Mouse (Mus musculus) heart, embryonic 14.5 days (tissue): Measurements from ENCODE around the gene A530064D06Rik. TPM values are rescaled to one million over a fixed set of nuclear protein-coding genes. Genes with fewer than 3 reads are reported as not detected.

ENCODE experiments used
- ATAC-seq: fragments of 200-750 bp; cut with Nextera tagmentation; 2 replicates; pipeline ENCODE4 v1.8.0; 2017; ENCODE audit warnings: low read depth, moderate TSS enrichment; ENCODE audit not compliant: insufficient number of reproducible peaks, insufficient read depth, low FRiP score
- H3K27ac ChIP-seq, 2 experiments: fragments of 200-500 bp in 1 of 2; fragments of 300-500 bp in 1 of 2; sonication (generic) in 1 of 2; replicated peaks in 1 of 2; 2 replicates each; pipeline ENCODE4 v1.5.1; 2012 to 2014; ENCODE audit warnings: low read depth in 2 of 2, low read length in 2 of 2, control low read depth in 1 of 2, mild to moderate bottlenecking in 1 of 2, mixed read lengths in 1 of 2; ENCODE audit not compliant: control insufficient read depth in 1 of 2, insufficient read depth in 1 of 2
- H3K27me3 ChIP-seq: fragments of 300-500 bp; sonication (generic); 2 replicates; pipeline ENCODE4 v1.6.1; 2014; ENCODE audit warnings: mild to moderate bottlenecking, low read length, control low read depth; ENCODE audit not compliant: control insufficient read depth, insufficient read depth
- H3K36me3 ChIP-seq: fragments of 300-500 bp; sonication (generic); 2 replicates; pipeline ENCODE4 v1.6.1; 2014; ENCODE audit warnings: mild to moderate bottlenecking, control low read depth, low read length, mixed read lengths; ENCODE audit not compliant: control insufficient read depth, insufficient read depth
- H3K4me1 ChIP-seq, 2 experiments: fragments of 200-500 bp in 1 of 2; fragments of 300-500 bp in 1 of 2; sonication (generic) in 1 of 2; 2 replicates each; pipeline ENCODE4 v1.6.1; 2012 to 2014; ENCODE audit warnings: low read length in 2 of 2, control low read depth in 1 of 2, mixed read lengths in 1 of 2; ENCODE audit not compliant: control insufficient read depth in 2 of 2, insufficient read depth in 2 of 2
- H3K4me2 ChIP-seq: fragments of 300-500 bp; sonication (generic); 2 replicates; pipeline ENCODE4 v1.6.1; 2014; ENCODE audit warnings: mild to moderate bottlenecking, low read length
- H3K4me3 ChIP-seq, 2 experiments: fragments of 200-500 bp in 1 of 2; fragments of 300-500 bp in 1 of 2; sonication (generic) in 1 of 2; 2 replicates each; pipeline ENCODE4 v1.5.1; 2012 to 2014; ENCODE audit warnings: low read length in 2 of 2, mild to moderate bottlenecking in 2 of 2, control low read depth in 1 of 2, low read depth in 1 of 2, moderate library complexity in 1 of 2; ENCODE audit not compliant: control insufficient read depth in 1 of 2, insufficient read depth in 1 of 2
- H3K9ac ChIP-seq: fragments of 300-500 bp; sonication (generic); 2 replicates; pipeline ENCODE4 v1.6.1; 2014; ENCODE audit warnings: mild to moderate bottlenecking, low read length
- H3K9me3 ChIP-seq: fragments of 300-500 bp; sonication (generic); 2 replicates; pipeline ENCODE4 v1.6.1; 2016; ENCODE audit warnings: low read length, control low read depth; ENCODE audit not compliant: control insufficient read depth
- WGBS: fragments of 180-500 bp; shearing (Covaris S2); extraction: QIAGEN DNeasy Blood & Tissue Kit; methylation state at CpG from one replicate; pipeline ENCODE4 v1.1.7; 2014; 5-methylcytosine and 5-hydroxymethylcytosine counted together
- polyA plus RNA-seq: library from polyadenylated mRNA; unstranded; fragments of >200 nt; fragmentation: Nextera tagmentation; extraction: Ambion mirVana; gene quantifications from 2 replicates; pipeline ENCODE4 v1.2.1, GENCODE M21; 2014

The A530064D06Rik gene
- polyA plus RNA-seq, 1 experiment from 2014 or later = not detected

- Histone ChIP-seq H3K4me1 (no peaks in the 10 kb centered on the region), H3K27ac (no peak within 1 kb of the TSS), H3K27me3 (no peaks in the 10 kb centered on the region), H3K9me3 (0 out of 2 replicates have a peak, but pooled peaks cover 6% of the 10 kb centered on the region), H3K4me3 (no peak within 1 kb of the TSS), H3K9ac (no peak within 1 kb of the TSS), H3K36me3 (no peaks in the 10 kb centered on the region), H3K4me2 (no peak within 1 kb of the TSS)
- 53% methylated on average over 3 of the region's 3 CpGs for WGBS
- no peak for ATAC-seq
These were observed 21.0 kb downstream of the A530064D06Rik start, which contains the start of gene 9830107B12Rik for GRCm38 (mm10) chr17:48146120-48146519. TSS of gene 9830107B12Rik (minus strand) at chr17:48146268.

GRCm38 (mm10) chr17:48132810-48133209 lies 34.3 kb downstream of the A530064D06Rik start:
- ATAC-seq = no peak
- WGBS = 85% methylated on average over 2 of the region's 2 CpGs

DNA sequence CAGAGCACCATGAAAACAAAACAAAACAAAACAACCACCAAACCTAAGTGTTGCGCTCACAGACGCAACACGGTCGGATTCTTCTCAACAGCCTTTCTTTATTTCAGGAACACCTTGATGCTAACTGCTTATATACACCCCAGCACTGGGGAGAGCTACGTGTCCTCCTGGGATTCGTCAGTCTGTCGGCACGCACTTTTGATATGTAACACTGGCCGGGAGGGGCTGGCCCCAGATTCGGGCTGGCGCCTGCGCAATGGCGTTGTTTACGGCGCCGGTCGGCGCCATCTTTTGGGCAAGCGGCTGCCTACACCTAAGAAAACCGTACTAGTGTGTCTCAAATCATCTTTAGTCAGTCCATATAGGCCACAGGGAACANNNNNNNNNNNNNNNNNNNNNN lies 46.6 kb downstream of the A530064D06Rik start:
- Histone ChIP-seq H3K27ac (no peak overlapping the region), H3K9me3 (no peaks in the 10 kb centered on the region), H3K27me3 (no peaks in the 10 kb centered on the region), H3K4me2 (no peak overlapping the region), H3K36me3 (no peaks in the 10 kb centered on the region), H3K4me1 (no peaks in the 10 kb centered on the region), H3K4me3 (no peak overlapping the region), H3K9ac (no peak overlapping the region)
- WGBS = 74% methylated on average over 20 of the region's 20 CpGs
- no peak for ATAC-seq

More at GRCm38 (mm10) chr17:48132810-48133209, 34.3 kb downstream of the A530064D06Rik start:
- no peak overlapping the region for H3K27ac ChIP-seq
- no peaks in the 10 kb centered on the region for H3K36me3 ChIP-seq
- H3K4me2 ChIP-seq = no peak overlapping the region
- no peak overlapping the region for H3K9ac ChIP-seq
- H3K9me3 ChIP-seq = no peaks in the 10 kb centered on the region
- H3K4me1 ChIP-seq = no peaks in the 10 kb centered on the region
- no peaks in the 10 kb centered on the region for H3K27me3 ChIP-seq
- no peak overlapping the region for H3K4me3 ChIP-seq

- Histone ChIP-seq H3K9ac (no peak overlapping the region), H3K36me3 (no peaks in the 10 kb centered on the region), H3K27me3 (no peaks in the 10 kb centered on the region), H3K4me3 (no peak overlapping the region), H3K27ac (no peak overlapping the region), H3K4me2 (no peak overlapping the region), H3K4me1 (no peaks in the 10 kb centered on the region), H3K9me3 (no peaks in the 10 kb centered on the region)
- ATAC-seq = no peak
- 27% methylated on average over 3 of the region's 3 CpGs for WGBS
These were observed 47.4 kb downstream of the A530064D06Rik start for GRCm38 (mm10) chr17:48119656-48120055.

- no peaks in the 10 kb centered on the region for H3K36me3 ChIP-seq
- WGBS = 52% methylated on average over 1 of the region's 1 CpGs
- H3K27me3 ChIP-seq = no peaks in the 10 kb centered on the region
- no peak overlapping the region for H3K4me3 ChIP-seq
- H3K27ac ChIP-seq = no peak overlapping the region
- H3K9ac ChIP-seq = no peak overlapping the region
- H3K9me3 ChIP-seq = peaks cover 3% of the 10 kb centered on the region; the same call in 1 of the 2 replicates
- no peak for ATAC-seq
- H3K4me2 ChIP-seq = no peak overlapping the region
- H3K4me1 ChIP-seq = no peaks in the 10 kb centered on the region
These were observed 48.5 kb downstream of the A530064D06Rik start for GRCm38 (mm10) chr17:48118570-48118969.

GRCm38 (mm10) chr17:48110547-48111287 lies 56.4 kb downstream of the A530064D06Rik start:
- no peak overlapping the region for H3K4me3 ChIP-seq
- WGBS = 39% methylated on average over 8 of the region's 8 CpGs
- no peak overlapping the region for H3K9ac ChIP-seq
- no peaks in the 10 kb centered on the region for H3K36me3 ChIP-seq
- ATAC-seq = no peak
- H3K9me3 ChIP-seq = peaks cover 3% of the 10 kb centered on the region; the same call in 1 of the 2 replicates
- no peak overlapping the region for H3K4me2 ChIP-seq
- no peaks in the 10 kb centered on the region for H3K27me3 ChIP-seq
- no peaks in the 10 kb centered on the region for H3K4me1 ChIP-seq
- H3K27ac ChIP-seq = no peak overlapping the region

DNA sequence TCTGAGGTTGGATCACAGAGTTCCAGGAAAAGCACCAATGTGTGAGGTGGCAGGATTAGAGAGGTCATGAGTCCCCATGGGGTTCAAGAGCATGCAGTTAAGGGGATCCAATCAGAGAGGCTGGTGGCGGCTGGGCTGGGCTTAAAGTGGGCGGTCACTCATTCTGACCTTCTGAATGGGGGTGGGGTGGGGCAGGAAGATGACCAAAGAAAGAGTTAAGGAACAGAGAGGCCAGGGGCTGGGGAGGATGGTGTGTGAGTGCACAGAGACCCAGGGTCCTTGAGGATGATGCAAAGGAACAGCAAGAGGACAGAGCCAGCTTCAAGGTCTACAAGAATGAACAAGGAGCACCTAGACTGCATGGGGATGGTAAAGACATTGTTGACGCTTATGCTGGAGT lies 58.6 kb downstream of the A530064D06Rik start:
- no peaks in the 10 kb centered on the region for H3K27me3 ChIP-seq
- no peak overlapping the region for H3K4me2 ChIP-seq
- H3K4me3 ChIP-seq = no peak overlapping the region
- H3K36me3 ChIP-seq = no peaks in the 10 kb centered on the region
- WGBS = 71% methylated on average over 3 of the region's 3 CpGs
- H3K9me3 ChIP-seq = no peaks in the 10 kb centered on the region
- no peak overlapping the region for H3K9ac ChIP-seq
- ATAC-seq = no peak
- H3K27ac ChIP-seq = no peak overlapping the region
- no peaks in the 10 kb centered on the region for H3K4me1 ChIP-seq

DNA sequence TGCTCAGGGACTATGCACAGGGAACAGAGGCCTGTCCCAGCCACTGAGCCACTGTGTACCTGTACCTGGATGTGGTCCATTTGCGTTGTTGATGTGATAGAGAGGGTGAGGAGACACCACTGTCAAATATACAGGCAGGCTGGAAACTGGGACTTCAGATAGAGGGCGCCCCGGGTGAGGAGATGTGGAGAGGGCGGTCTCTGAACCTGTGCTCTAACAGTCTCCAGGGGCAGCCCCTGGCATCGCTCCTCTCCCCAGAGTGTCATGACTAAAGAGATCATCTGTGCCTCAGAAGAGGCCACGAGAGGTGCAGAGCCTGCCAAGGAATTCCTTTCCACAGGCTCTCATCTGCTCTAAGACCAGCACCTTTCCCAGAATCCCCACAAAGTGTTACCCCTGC lies 59.2 kb downstream of the A530064D06Rik start:
- Histone ChIP-seq H3K4me3 (no peak overlapping the region), H3K27me3 (no peaks in the 10 kb centered on the region), H3K4me2 (no peak overlapping the region), H3K27ac (no peak overlapping the region), H3K36me3 (no peaks in the 10 kb centered on the region), H3K9ac (no peak overlapping the region), H3K9me3 (no peaks in the 10 kb centered on the region), H3K4me1 (no peaks in the 10 kb centered on the region)
- 55% methylated on average over 6 of the region's 6 CpGs for WGBS
- no peak for ATAC-seq
